Mouse (Mus musculus) MEL (cell line): Measurements from ENCODE around the gene Prph. TPM values are rescaled to one million over a fixed set of nuclear protein-coding genes. Genes with fewer than 3 reads are reported as not detected.
A peak's percentile ranks its signal among the peaks of the same experiment; 100 is the strongest.

Experiments used
- DNase-seq: peaks from one replicate; pipeline ENCODE4 v3.0.0; 2011; ENCODE audit warnings: low read depth, low spot score
- H3K27ac ChIP-seq: 2 replicates; pipeline ENCODE4 v1.5.1; 2012; ENCODE audit warnings: low read depth, mild to moderate bottlenecking, control low read depth, low read length, moderate library complexity; ENCODE audit not compliant: control insufficient read depth
- H3K27me3 ChIP-seq, 2 experiments: fragments of 150-350 bp in 1 of 2; sonication (generic) in 1 of 2; 2 replicates each; pipeline ENCODE4 v1.6.1; 2012; ENCODE audit warnings: low read length in 2 of 2, mild to moderate bottlenecking in 2 of 2, improper control_type of control experiment in 1 of 2, moderate library complexity in 1 of 2; ENCODE audit not compliant: insufficient read depth in 2 of 2, control insufficient read depth in 1 of 2
- H3K36me3 ChIP-seq, 2 experiments: 2 replicates each; pipeline ENCODE4 v1.6.1; 2012 to 2014; ENCODE audit warnings: low read length in 2 of 2, improper control_type of control experiment in 1 of 2, inconsistent platforms in 1 of 2, mild to moderate bottlenecking in 1 of 2; ENCODE audit not compliant: insufficient read depth in 2 of 2, control insufficient read depth in 1 of 2
- H3K4me1 ChIP-seq, 2 experiments: fragments of 150-350 bp in 1 of 2; sonication (generic) in 1 of 2; 2 replicates each; pipeline ENCODE4 v1.6.1; 2012; ENCODE audit warnings: low read length in 2 of 2, improper control_type of control experiment in 1 of 2, mild to moderate bottlenecking in 1 of 2; ENCODE audit not compliant: insufficient read depth in 2 of 2, control insufficient read depth in 1 of 2
- H3K4me3 ChIP-seq, 2 experiments: fragments of 150-350 bp in 1 of 2; sonication (generic) in 1 of 2; 2 replicates each; pipeline ENCODE4 v1.5.1; 2012; ENCODE audit warnings: low read depth in 2 of 2, low read length in 2 of 2, mild to moderate bottlenecking in 2 of 2, moderate library complexity in 2 of 2, control low read depth in 1 of 2, improper control_type of control experiment in 1 of 2; ENCODE audit not compliant: control insufficient read depth in 1 of 2, insufficient read depth in 1 of 2
- H3K79me2 ChIP-seq: 2 replicates; pipeline ENCODE4 v1.6.1; 2012; ENCODE audit warnings: mild to moderate bottlenecking, low read length, moderate library complexity; ENCODE audit not compliant: control insufficient read depth, poor library complexity, insufficient read depth
- H3K9ac ChIP-seq: 2 replicates; pipeline ENCODE4 v1.6.1; 2012; ENCODE audit warnings: low read depth, mild to moderate bottlenecking, control low read depth, low read length, moderate library complexity; ENCODE audit not compliant: control insufficient read depth, poor library complexity, severe bottlenecking
- H3K9me3 ChIP-seq: fragments of 150-350 bp; sonication (generic); replicated peaks from 2 replicates; pipeline ENCODE4 v1.6.1; 2012; ENCODE audit warnings: mild to moderate bottlenecking, low read length, improper control_type of control experiment, moderate library complexity; ENCODE audit not compliant: insufficient read depth
- BHLHE40 ChIP-seq: IDR thresholded peaks from 2 replicates; pipeline ENCODE4 v1.6.1; 2012; ENCODE audit warnings: low read depth, mild to moderate bottlenecking, inconsistent platforms, low read length, improper control_type of control experiment, borderline replicate concordance
- CHD1 ChIP-seq: IDR thresholded peaks from 2 replicates; pipeline ENCODE4 v1.6.1; 2012; ENCODE audit warnings: low read depth, mild to moderate bottlenecking, inconsistent platforms, low read length, improper control_type of control experiment
- CHD2 ChIP-seq: IDR thresholded peaks from 2 replicates; pipeline ENCODE4 v1.6.1; 2011; ENCODE audit warnings: low read length, improper control_type of control experiment
- CTCF ChIP-seq, 3 experiments: IDR thresholded peaks in 2 of 3; conservative IDR thresholded peaks in 1 of 3; 2 replicates each; pipeline ENCODE4 v1.5.1; 2011 to 2012; ENCODE audit warnings: low read length in 3 of 3, low read depth in 2 of 3, mild to moderate bottlenecking in 2 of 3, improper control_type of control experiment in 1 of 3, inconsistent platforms in 1 of 3, mixed read lengths in 1 of 3, moderate library complexity in 1 of 3; ENCODE audit not compliant: control insufficient read depth in 1 of 3, insufficient read depth in 1 of 3, poor library complexity in 1 of 3, severe bottlenecking in 1 of 3
- E2F4 ChIP-seq: IDR thresholded peaks from 2 replicates; pipeline ENCODE4 v1.6.1; 2011; ENCODE audit warnings: low read depth, low read length, improper control_type of control experiment, borderline replicate concordance
- EP300 ChIP-seq, 2 experiments: IDR thresholded peaks; 2 replicates each; pipeline ENCODE4 v1.6.1; 2011; ENCODE audit warnings: improper control_type of control experiment in 2 of 2, low read length in 2 of 2, low read depth in 1 of 2, mild to moderate bottlenecking in 1 of 2
- ETS1 ChIP-seq: IDR thresholded peaks from 2 replicates; pipeline ENCODE4 v1.6.1; 2012; ENCODE audit warnings: low read depth, mild to moderate bottlenecking, inconsistent platforms, low read length, improper control_type of control experiment, moderate library complexity
- GABPA ChIP-seq: IDR thresholded peaks from 2 replicates; pipeline ENCODE4 v1.6.1; 2012; ENCODE audit warnings: low read depth, mild to moderate bottlenecking, inconsistent platforms, low read length, improper control_type of control experiment, moderate library complexity
- GATA1 ChIP-seq: IDR thresholded peaks from 2 replicates; pipeline ENCODE4 v1.6.1; 2011; ENCODE audit warnings: low read depth, low read length, improper control_type of control experiment
- HCFC1 ChIP-seq: IDR thresholded peaks from 2 replicates; pipeline ENCODE4 v1.6.1; 2012; ENCODE audit warnings: low read depth, mild to moderate bottlenecking, inconsistent platforms, low read length, improper control_type of control experiment, moderate library complexity
- JUND ChIP-seq: IDR thresholded peaks from 2 replicates; pipeline ENCODE4 v1.6.1; 2011; ENCODE audit warnings: low read depth, mild to moderate bottlenecking, improper control_type of control experiment, low read length
- KAT2A ChIP-seq: conservative IDR thresholded peaks from 2 replicates; pipeline ENCODE4 v1.6.1; 2012; ENCODE audit warnings: low read depth, low read length, improper control_type of control experiment, inconsistent platforms
- MAFK ChIP-seq: IDR thresholded peaks from 2 replicates; pipeline ENCODE4 v1.6.1; 2011; ENCODE audit warnings: low read depth, mild to moderate bottlenecking, low read length, improper control_type of control experiment, borderline replicate concordance
- MAX ChIP-seq: IDR thresholded peaks from 2 replicates; pipeline ENCODE4 v1.6.1; 2011; ENCODE audit warnings: low read length, improper control_type of control experiment
- MAZ ChIP-seq: IDR thresholded peaks from 2 replicates; pipeline ENCODE4 v1.6.1; 2012; ENCODE audit warnings: low read depth, mild to moderate bottlenecking, inconsistent platforms, low read length, improper control_type of control experiment
- MEF2A ChIP-seq: IDR thresholded peaks from 2 replicates; pipeline ENCODE4 v1.6.1; 2014; ENCODE audit warnings: low read depth, mild to moderate bottlenecking, inconsistent platforms, low read length, improper control_type of control experiment; ENCODE audit not compliant: poor library complexity, insufficient replicate concordance, severe bottlenecking; ENCODE audit errors: extremely low read depth
- MXI1 ChIP-seq: IDR thresholded peaks from 2 replicates; pipeline ENCODE4 v1.6.1; 2011; ENCODE audit warnings: mild to moderate bottlenecking, low read depth, low read length, improper control_type of control experiment
- MYB ChIP-seq: IDR thresholded peaks from 2 replicates; pipeline ENCODE4 v1.6.1; 2011; ENCODE audit warnings: mild to moderate bottlenecking, low read depth, low read length, improper control_type of control experiment
- MYC ChIP-seq: IDR thresholded peaks from 2 replicates; pipeline ENCODE4 v1.6.1; 2011; ENCODE audit warnings: low read depth, mild to moderate bottlenecking, low read length, improper control_type of control experiment, moderate library complexity
- NELFE ChIP-seq: IDR thresholded peaks from 2 replicates; pipeline ENCODE4 v1.6.1; 2011; ENCODE audit warnings: low read depth, low read length, improper control_type of control experiment
- NRF1 ChIP-seq: IDR thresholded peaks from 2 replicates; pipeline ENCODE4 v1.6.1; 2014; ENCODE audit warnings: low read depth, mild to moderate bottlenecking, inconsistent platforms, low read length, improper control_type of control experiment, moderate library complexity; ENCODE audit not compliant: poor library complexity, insufficient read depth, severe bottlenecking
- POLR2A ChIP-seq, 2 experiments: IDR thresholded peaks; 2 replicates each; pipeline ENCODE4 v1.6.1; 2011 to 2012; ENCODE audit warnings: low read length in 2 of 2, mild to moderate bottlenecking in 2 of 2, control low read depth in 1 of 2, improper control_type of control experiment in 1 of 2, low read depth in 1 of 2, moderate library complexity in 1 of 2; ENCODE audit not compliant: control insufficient read depth in 1 of 2, insufficient read depth in 1 of 2, poor library complexity in 1 of 2
- POLR2AphosphoS2 ChIP-seq: IDR thresholded peaks from 2 replicates; pipeline ENCODE4 v1.6.1; 2011; ENCODE audit warnings: low read length, improper control_type of control experiment
- POLR2AphosphoS5 ChIP-seq: IDR thresholded peaks from 2 replicates; pipeline ENCODE4 v1.6.1; 2012; ENCODE audit warnings: low read depth, borderline replicate concordance, mild to moderate bottlenecking, inconsistent platforms, low read length, moderate library complexity, mixed read lengths
- RAD21 ChIP-seq: IDR thresholded peaks from 2 replicates; pipeline ENCODE4 v1.6.1; 2011; ENCODE audit warnings: mild to moderate bottlenecking, low read depth, low read length, improper control_type of control experiment
- RCOR1 ChIP-seq: IDR thresholded peaks from 2 replicates; pipeline ENCODE4 v1.6.1; 2012; ENCODE audit warnings: low read depth, mild to moderate bottlenecking, inconsistent platforms, low read length, improper control_type of control experiment
- SIN3A ChIP-seq: IDR thresholded peaks from 2 replicates; pipeline ENCODE4 v1.6.1; 2012; ENCODE audit warnings: low read length, improper control_type of control experiment, inconsistent platforms
- SMC3 ChIP-seq: IDR thresholded peaks from 2 replicates; pipeline ENCODE4 v1.6.1; 2011; ENCODE audit warnings: low read depth, low read length, improper control_type of control experiment
- TBP ChIP-seq: IDR thresholded peaks from 2 replicates; pipeline ENCODE4 v1.8.0; 2011; ENCODE audit warnings: low read depth, low read length, improper control_type of control experiment
- TCF12 ChIP-seq: IDR thresholded peaks from 2 replicates; pipeline ENCODE4 v1.6.1; 2014; ENCODE audit warnings: low read depth, mild to moderate bottlenecking, inconsistent platforms, low read length, improper control_type of control experiment, moderate library complexity
- UBTF ChIP-seq: IDR thresholded peaks from 2 replicates; pipeline ENCODE4 v1.6.1; 2012; ENCODE audit warnings: low read depth, mild to moderate bottlenecking, inconsistent platforms, low read length, improper control_type of control experiment, moderate library complexity, borderline replicate concordance; ENCODE audit not compliant: insufficient read depth
- USF1 ChIP-seq: IDR thresholded peaks from 2 replicates; pipeline ENCODE4 v1.6.1; 2014; ENCODE audit warnings: low read depth, mild to moderate bottlenecking, inconsistent platforms, low read length, improper control_type of control experiment, moderate library complexity
- USF2 ChIP-seq, 2 experiments: IDR thresholded peaks; 2 replicates each; pipeline ENCODE4 v1.6.1; 2011 to 2012; ENCODE audit warnings: improper control_type of control experiment in 2 of 2, low read length in 2 of 2, borderline replicate concordance in 1 of 2, inconsistent platforms in 1 of 2, low read depth in 1 of 2, mild to moderate bottlenecking in 1 of 2; ENCODE audit not compliant: insufficient read depth in 1 of 2
- ZC3H11A ChIP-seq: IDR thresholded peaks from 2 replicates; pipeline ENCODE4 v1.6.1; 2012; ENCODE audit warnings: low read depth, mild to moderate bottlenecking, inconsistent platforms, low read length, improper control_type of control experiment
- ZKSCAN1 ChIP-seq: IDR thresholded peaks from 2 replicates; pipeline ENCODE4 v1.6.1; 2012; ENCODE audit warnings: low read depth, mild to moderate bottlenecking, inconsistent platforms, low read length, improper control_type of control experiment, moderate library complexity
- polyA plus RNA-seq, 2 experiments: library from polyadenylated mRNA; stranded (reverse) in 1 of 2; unstranded in 1 of 2; fragments of >175 nt in 1 of 2; fragments of >200 nt in 1 of 2; gene quantifications; 2 replicates each; pipeline versions ENCODE4 v1.2.1 to v1.2.4; 2012; ENCODE audit warnings: low replicate concordance in 2 of 2, low read depth in 1 of 2; ENCODE audit not compliant: insufficient read length in 2 of 2, insufficient read depth in 1 of 2, missing spikeins in 1 of 2
- total RNA-seq: library from RNA; depleted of rRNA; stranded (reverse); fragments of 300-350 nt; gene quantifications from 2 replicates; pipeline ENCODE4 v1.2.3, GENCODE M21; 2012

Gene Prph
- total and polyA plus RNA-seq, 3 experiments, result not detected

- Histone ChIP-seq H3K27me3 (no peaks in the 10 kb centered on the region), H3K36me3 (peaks cover 9 to 12% of the 10 kb centered on the region in 2 experiments), H3K4me1 (peaks cover 4 to 15% of the 10 kb centered on the region in 2 experiments; a peak in 3 of 4 replicates), H3K79me2 (no peaks in the 10 kb centered on the region; the same call in 1 of the 2 replicates), H3K27ac (no peak overlapping the region; the same call in 1 of the 2 replicates), H3K9me3 (no peaks in the 10 kb centered on the region), H3K4me3 (no peak overlapping the region), H3K9ac (no peak overlapping the region)
- peak; percentile 73 for DNase-seq
- TF ChIP-seq E2F4 (no peak), TCF12 (peak; percentile 48), USF1 (peak; percentile 78), TBP (0 out of 2 replicates have a peak, but pooled peaks have one; percentile 28), CHD2 (no peak), POLR2A (IDR thresholded peaks at IDR 0.05; ENCODE audit: control insufficient read depth in 1 of 2, insufficient read depth in 1 of 2, low read depth in 1 of 2, low read length in 2 of 2, poor library complexity in 1 of 2) (no peak), KAT2A (no peak), NELFE (no peak), MYC (peak; percentile 96), GABPA (no peak), JUND (no peak), BHLHE40 (peak; percentile 85), NRF1 (no peak), POLR2AphosphoS2 (no peak), RAD21 (peak; percentile 21), GATA1 (peak; percentile 76), USF2 (IDR thresholded peaks at IDR 0.05; ENCODE audit: borderline replicate concordance in 1 of 2, insufficient read depth in 1 of 2, low read depth in 1 of 2, low read length in 2 of 2) (no peak), EP300 (IDR thresholded peaks at IDR 0.05; ENCODE audit: low read depth in 1 of 2, low read length in 2 of 2) (peak; percentile 50 to 58; a peak in 3 of 4 replicates), MYB (no peak), MAX (peak; percentile 95), POLR2AphosphoS5 (no peak), MAZ (no peak; the same call in 1 of the 2 replicates), ZKSCAN1 (no peak), CHD1 (no peak), SMC3 (peak; percentile 37), UBTF (no peak), MEF2A (no peak), MXI1 (peak; percentile 91), MAFK (no peak; the same call in 1 of the 2 replicates), RCOR1 (peak; percentile 67; the same call in 1 of the 2 replicates), CTCF (IDR thresholded peaks at IDR 0.05 in 2 of 3, conservative IDR thresholded peaks at IDR 0.05 in 1 of 3; ENCODE audit: control insufficient read depth in 1 of 3, insufficient read depth in 1 of 3, low read depth in 2 of 3, low read length in 3 of 3, poor library complexity in 1 of 3, severe bottlenecking in 1 of 3) (peak; percentile 55 to 80 (median 72)), SIN3A (peak; percentile 89), HCFC1 (peak; percentile 57), ETS1 (peak; percentile 90), ZC3H11A (no peak)
Measured at GRCm38 (mm10) chr15:99039996-99040919, 14.7 kb upstream of the Prph start.
